Mouse (Mus musculus): ENCODE measurements around the gene Pde4dip.
A peak's percentile ranks its signal among the peaks of the same experiment; 100 is the strongest.

Pde4dip gene

GRCm38 (mm10) chr3:97888168-97888901 lies at the start of gene Pde4dip:
TSS of gene Pde4dip (minus strand) at chr3:97888707.
- DNase-seq (ENCODE audit: low read depth, low spot score): peak; percentile 24

GRCm38 (mm10) chr3:97937945-97938266 lies 49.4 kb upstream of the Pde4dip start:
- no peak for DNase-seq (ENCODE audit: low read depth, low spot score)

- no peak for DNase-seq (ENCODE audit: low read depth, low spot score)
These were observed 48.8 kb upstream of the Pde4dip start for GRCm38 (mm10) chr3:97937068-97937944.

- DNase-seq (ENCODE audit: low read depth, low spot score): no peak
These were observed 46.1 kb upstream of the Pde4dip start for GRCm38 (mm10) chr3:97934331-97935300.

GRCm38 (mm10) chr3:97933811-97934210 lies 45.3 kb upstream of the Pde4dip start:
- DNase-seq (ENCODE audit: low read depth, low spot score): no peak

GRCm38 (mm10) chr3:97933251-97933650 lies 44.7 kb upstream of the Pde4dip start:
- no peak for DNase-seq (ENCODE audit: low read depth, low spot score)

- DNase-seq (ENCODE audit: low read depth, low spot score): no peak
These were observed 44.3 kb upstream of the Pde4dip start for GRCm38 (mm10) chr3:97932771-97933170.

GRCm38 (mm10) chr3:97932131-97932530 lies 43.6 kb upstream of the Pde4dip start:
- DNase-seq (ENCODE audit: low read depth, low spot score): no peak

- DNase-seq (ENCODE audit: low read depth, low spot score): no peak
These were observed 42.9 kb upstream of the Pde4dip start for GRCm38 (mm10) chr3:97931310-97931885.

GRCm38 (mm10) chr3:97930787-97931158 lies 42.3 kb upstream of the Pde4dip start:
- no peak for DNase-seq (ENCODE audit: low read depth, low spot score)

GRCm38 (mm10) chr3:97930141-97930786 lies 41.8 kb upstream of the Pde4dip start:
- DNase-seq (ENCODE audit: low read depth, low spot score): no peak

GRCm38 (mm10) chr3:97928968-97929858 lies 40.7 kb upstream of the Pde4dip start:
- DNase-seq (ENCODE audit: low read depth, low spot score): peak; percentile 72

- DNase-seq (ENCODE audit: low read depth, low spot score): no peak
These were observed 38.8 kb upstream of the Pde4dip start for GRCm38 (mm10) chr3:97927322-97927721.

GRCm38 (mm10) chr3:97925246-97925645 lies 36.7 kb upstream of the Pde4dip start:
- DNase-seq (ENCODE audit: low read depth, low spot score): no peak

- DNase-seq (ENCODE audit: low read depth, low spot score): no peak
These were observed 30.5 kb upstream of the Pde4dip start for GRCm38 (mm10) chr3:97918885-97919550.

- DNase-seq (ENCODE audit: low read depth, low spot score): no peak
These were observed 26.6 kb upstream of the Pde4dip start for GRCm38 (mm10) chr3:97915081-97915480.

- no peak for DNase-seq (ENCODE audit: low read depth, low spot score)
These were observed 22.6 kb upstream of the Pde4dip start for GRCm38 (mm10) chr3:97911093-97911492.

GRCm38 (mm10) chr3:97909737-97910136 lies 21.2 kb upstream of the Pde4dip start:
- no peak for DNase-seq (ENCODE audit: low read depth, low spot score)

GRCm38 (mm10) chr3:97901586-97901985 lies 13.1 kb upstream of the Pde4dip start:
- no peak for DNase-seq (ENCODE audit: low read depth, low spot score)

All from ES-CJ7 (cell line).